Mouse (Mus musculus) gastrocnemius, adult 18-20 months (tissue): Measurements from ENCODE around the gene Cyba. TPM values are rescaled to one million over a fixed set of nuclear protein-coding genes. Genes with fewer than 3 reads are reported as not detected.

Source experiments
- DNase-seq: peaks from one replicate; pipeline ENCODE4 v3.0.0; 2021; ENCODE audit warnings: low spot score
- long read RNA-seq, 2 experiments: library from polyadenylated mRNA; stranded (forward); transcript quantifications; one replicate each; pipeline ENCODE4 v2.0.0; 2021
- total RNA-seq, 2 experiments: library from RNA; stranded (reverse); gene quantifications; 2 replicates each; pipeline ENCODE4 v1.2.3; 2021

The Cyba gene
- total RNA-seq = 1 to 10 TPM; 4.5 to 8.6 TPM
- long read RNA-seq, experiment 1, transcript Cyba-201 (6 exons, 744 nt) = major isoform, 13 of 14 reads
- long read RNA-seq, experiment 1, partial matches to known transcripts = 1 of 14 reads
- long read RNA-seq, experiment 1, other reads (novel, unspliced or antisense) = 0 of 14 reads
- long read RNA-seq, experiment 2, transcript Cyba-201 (6 exons, 744 nt) = major isoform, 6 of 8 reads
- long read RNA-seq, experiment 2, partial matches to known transcripts = 0 of 8 reads
- long read RNA-seq, experiment 2, other reads (novel, unspliced or antisense) = 2 of 8 reads

DNA sequence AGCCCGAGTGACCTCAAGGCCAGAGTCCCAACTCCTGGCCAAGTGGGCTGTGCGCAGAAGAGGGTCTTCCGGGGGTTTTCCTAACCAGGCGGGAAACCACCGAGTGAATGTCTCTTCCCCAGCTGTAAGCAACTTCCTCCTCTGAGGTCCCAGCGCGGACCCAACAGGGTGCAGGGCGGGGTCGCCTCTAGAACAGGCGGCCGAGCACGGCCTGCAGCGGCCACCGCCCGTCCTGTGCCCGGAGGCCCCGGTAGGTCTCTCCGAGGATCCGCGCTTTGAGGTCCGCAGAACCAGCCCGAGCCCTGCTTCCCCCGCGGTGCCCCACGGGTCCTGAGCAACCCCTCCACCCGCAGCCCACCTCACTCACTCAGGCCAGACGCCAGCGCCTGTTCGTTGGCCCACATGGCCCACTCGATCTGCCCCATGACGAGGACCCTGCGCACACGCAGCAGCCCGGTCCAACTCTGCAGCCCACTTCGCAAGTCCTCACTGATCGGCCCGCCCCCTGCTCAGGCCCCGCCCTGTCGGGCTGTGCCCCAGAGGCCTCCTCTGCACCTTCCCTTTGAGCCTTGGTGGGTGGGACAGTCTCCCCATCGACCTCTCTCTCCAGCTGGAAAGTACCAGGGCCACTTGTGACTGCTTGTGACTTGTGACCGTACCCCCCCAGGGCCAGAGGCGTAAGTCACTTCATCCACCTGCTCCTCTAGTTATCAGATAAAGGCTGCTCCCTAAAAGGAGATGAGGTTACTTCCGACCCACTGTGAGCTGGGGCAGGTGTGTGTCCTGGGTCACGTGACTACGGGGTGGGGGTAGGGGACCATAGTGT, at the start of gene Cyba:
TSS of gene Cyba (minus strand) at position 488 of the 826 bp plus-strand sequence.
- peak; percentile 70 for DNase-seq

DNA sequence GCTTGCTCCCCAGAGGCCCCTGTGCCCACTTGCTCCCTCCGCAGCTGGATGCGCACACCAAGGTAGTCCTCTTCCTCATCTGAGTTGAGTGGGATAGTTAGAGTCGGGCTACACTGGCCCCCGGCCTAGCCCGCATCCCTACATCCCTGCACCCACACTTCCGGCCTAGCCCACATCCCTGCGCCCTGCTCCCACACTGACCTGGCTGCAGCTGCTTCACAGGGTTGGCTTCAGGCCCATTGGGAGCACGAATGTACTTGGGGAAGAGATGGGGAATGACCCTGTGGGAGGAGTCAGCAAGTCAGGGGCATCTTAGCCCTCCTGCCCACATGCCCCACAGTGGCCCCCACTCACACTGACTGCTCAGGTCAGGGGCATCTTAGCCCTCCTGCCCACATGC, 49.7 kb upstream of the Cyba start:
- DNase-seq = no peak

DNA sequence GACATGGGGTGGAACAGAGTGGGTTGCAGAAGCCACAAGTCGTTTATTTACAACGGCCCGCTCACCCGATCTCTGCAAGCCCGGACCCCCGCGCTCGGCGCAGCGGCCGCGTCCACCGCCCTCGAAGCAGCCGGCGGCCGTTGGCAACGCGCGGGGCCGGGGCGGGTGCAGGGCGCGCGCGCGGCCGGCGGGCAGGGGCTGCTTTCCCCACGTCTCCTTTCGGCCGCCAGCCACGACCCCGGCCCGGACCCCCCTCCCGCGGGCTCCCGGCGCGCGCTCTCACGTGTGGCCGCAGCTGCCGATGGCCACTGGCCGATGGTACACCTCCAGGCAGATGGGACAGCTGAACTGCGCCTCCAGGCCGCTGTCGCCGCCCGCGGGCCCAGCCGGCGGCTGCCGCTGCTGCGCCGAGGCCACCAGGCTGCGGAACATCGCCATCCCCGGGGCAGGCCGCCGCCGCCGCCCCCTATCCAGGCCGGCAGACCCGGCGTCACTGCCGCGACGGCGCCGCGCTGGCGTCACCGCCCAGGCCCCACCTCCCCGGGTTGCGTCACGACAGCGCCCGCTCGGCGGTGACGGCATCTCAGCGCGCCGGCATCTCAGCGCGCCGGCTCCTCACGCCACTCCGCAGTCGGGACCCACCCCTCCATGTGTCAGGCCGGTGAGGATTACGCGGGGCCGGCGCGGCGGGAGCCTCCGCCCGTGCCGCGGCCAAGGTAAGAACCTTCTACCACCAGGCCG, 43.0 kb upstream of the Cyba start, which contains the start of the genes Rnf166 and Ctu2:
TSS of gene Rnf166 (minus strand) at position 485 of the 741 bp plus-strand sequence.
TSS of gene Ctu2 (plus strand) at position 564 of the 741 bp plus-strand sequence.
- peak; percentile 88 for DNase-seq

DNA sequence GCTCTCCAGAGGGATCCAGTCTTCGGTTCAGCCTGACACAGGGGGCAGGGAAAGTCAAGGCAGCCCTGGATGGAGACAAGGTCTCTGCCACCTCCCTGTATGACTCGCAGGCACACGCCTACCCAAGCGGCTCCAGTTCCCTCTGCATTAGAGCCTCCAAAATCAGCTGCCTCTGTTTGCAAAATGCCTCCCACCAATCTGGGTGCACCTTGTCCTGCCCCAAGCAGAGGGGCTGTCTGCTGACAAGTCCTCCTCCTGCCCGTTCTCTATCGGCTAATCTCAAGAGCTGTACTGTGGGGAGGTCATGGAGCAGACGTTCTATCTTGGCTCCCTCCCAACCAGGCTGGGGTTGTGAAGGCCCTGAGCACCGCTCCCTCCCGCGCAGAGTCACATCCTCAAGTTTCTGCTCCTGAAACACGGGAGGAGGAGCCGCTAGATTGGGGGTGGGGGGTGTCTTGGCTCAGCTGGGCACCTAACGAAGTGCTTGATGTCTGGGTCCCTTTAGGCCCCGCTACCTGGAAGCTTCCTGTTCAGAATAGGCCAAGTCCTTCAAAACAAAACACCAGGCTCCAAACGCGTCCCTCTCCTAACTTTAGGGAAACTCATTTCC, 42.3 kb upstream of the Cyba start:
- peak; percentile 32 for DNase-seq

DNA sequence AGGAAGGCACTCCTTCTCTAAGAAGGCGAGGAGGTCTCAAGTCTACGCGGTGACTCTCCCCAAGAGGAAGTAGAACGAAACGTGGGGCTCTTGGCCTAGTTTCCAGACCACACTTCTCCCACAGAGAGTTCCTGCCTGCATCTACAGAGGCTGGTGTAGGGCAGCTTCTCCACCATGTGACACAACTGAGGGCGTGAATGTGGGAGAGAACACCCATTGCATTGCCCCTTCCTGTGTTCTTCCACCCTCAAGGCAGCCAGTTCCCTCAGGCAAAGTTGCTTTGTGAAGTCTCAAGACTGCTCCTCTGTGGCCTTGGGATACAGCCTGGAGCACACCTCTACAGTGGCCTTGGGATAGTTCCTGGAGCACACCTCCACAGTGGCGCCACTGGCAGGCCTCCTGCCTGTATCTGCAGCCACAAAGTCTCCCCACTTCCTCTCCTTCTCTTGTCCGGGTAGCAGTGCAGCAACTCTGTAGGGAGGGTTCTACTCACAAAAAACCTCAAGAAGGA, 41.2 kb upstream of the Cyba start:
- DNase-seq = no peak

DNA sequence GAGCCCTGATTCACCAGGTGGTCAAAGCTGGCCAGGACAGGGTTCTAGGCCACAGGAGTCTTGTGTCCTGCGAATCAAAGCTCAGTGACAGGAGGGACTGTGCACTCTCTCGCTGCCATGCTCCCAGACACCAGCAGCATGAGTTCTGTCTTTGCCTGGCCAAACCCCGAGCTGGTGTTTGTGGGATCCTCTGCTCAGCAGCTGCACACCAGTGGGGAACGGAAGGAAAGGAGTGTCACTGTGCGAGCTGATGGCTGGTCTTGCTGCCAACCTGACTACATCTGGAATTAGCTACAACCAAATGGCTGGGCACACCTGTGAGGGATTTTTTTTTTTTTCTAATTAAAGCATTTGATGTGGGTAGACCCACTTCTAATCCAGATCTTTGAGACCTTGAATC, 38.0 kb upstream of the Cyba start:
- no peak for DNase-seq

DNA sequence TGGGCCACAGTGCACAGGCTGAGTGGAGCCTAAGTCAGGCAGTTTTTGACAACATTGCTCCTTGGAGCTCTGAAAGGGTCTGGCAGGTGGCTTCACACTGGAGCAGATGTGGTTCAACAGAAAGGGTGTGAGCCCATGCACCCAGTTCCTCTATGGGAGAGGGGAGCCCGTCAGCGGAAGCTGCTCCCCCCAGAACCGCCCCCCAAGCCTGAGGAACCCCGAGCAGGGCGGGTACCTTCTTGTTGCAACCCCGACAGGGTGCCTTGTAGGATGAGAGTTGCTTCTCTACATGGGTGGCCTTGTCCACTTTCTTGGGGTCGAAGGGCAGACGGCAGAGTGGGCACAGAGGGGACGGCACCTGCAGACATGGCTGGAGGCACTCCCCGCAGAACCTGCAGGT, 37.2 kb upstream of the Cyba start:
- no peak for DNase-seq

DNA sequence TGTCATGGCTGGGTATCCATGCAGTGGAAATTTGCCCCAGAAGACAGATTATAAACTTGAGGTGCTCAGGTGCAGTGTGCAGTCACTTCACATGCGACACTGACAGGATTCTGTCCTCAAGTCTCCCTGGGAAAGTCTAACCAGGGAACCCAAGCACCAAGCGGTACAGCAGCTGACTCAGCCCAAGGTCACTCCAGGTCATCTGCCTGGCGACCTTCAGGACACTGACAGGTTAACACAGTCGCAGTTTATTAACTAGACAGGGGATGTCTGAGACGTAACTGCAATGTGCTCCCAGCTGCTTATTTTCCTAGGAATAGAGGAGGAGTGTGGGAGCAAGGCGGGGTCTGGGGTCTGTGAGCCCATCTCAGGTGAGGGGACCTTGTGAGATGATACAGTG, 36.7 kb upstream of the Cyba start:
- no peak for DNase-seq

DNA sequence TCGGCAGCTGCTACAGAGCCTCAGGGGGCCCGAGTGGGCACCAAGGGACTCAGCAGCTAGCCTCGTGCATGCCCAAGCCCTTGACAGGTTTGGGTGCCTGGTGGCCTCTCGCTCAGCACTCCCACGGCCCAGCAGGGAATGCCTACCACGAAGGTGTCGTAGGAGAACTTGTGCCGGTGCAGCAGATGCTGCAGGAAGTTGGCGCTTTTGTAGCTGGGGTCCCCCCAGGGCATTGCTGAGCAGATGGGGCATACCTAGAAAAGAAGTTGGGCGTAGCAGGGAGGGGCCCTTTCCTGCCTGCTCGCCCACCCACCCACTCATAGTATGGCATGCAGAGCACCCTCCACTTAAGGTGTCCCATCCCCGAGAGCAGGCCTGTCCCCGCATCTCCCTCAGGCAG, 35.1 kb upstream of the Cyba start:
- no peak for DNase-seq

DNA sequence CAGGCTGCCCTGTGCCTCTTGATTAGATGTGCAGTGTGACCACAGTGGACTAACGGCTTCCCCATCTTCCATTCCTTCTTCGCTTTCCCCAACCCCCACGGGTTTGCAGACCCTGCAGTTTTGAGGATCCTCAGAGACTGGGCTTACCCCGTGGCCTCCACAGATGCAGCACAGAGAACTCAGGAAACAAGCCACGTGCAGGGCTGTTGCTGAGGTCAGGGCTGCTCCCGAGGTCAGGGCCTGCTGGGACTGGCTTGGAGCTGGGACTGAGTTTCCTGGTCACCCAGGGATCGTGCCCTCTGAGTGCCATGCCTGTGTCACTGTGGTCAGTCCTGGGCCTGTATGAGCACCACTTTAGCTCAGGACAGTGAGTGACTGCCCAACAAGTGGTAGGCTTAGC, 32.3 kb upstream of the Cyba start:
- no peak for DNase-seq

DNA sequence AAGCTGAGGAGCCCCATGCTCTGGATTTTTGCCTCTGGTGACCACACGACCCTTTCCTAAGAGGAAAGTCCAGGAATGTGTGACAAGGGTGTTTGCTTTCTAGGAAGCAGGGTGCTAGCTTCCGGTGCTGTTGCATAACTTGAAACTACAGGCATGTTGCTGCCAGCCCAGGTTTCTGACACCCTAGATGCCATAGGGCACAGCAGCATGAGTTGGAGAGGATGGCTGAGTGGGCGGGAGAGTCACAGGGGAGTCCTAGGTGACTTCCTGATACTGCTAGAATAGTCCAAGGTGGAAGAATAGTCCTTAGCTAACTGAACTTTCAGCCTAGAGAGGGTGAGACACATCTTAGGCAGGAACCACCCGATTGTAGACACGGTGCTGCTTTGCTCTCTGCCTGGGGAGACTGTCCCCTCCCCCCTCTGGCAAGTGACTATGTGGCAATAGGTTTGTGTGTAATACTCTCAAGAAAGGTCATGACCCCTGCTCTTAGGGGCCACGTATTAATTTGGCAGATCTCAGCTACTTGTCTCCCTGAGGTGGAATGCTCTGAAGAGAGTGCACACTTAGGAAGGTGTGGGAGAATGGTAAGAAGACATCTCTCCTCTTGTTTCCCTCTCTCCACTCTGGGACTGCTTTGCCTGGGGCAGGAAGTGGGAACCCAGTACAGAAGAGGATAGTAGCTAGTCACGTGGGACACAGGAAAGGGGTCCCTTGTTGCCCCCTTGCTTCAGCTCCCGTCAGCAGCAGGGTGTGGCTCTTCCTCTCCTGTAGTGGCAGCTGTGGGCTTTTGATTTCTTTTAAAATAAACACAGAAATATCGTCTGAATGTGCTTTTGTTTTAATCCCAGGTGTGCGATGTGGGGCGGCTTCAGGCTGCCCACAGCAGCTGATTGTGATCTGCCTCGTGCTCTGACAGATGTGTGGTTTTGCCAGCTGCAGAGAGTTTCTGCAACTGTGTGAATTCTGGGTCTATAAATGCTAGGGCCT, 31.2 kb upstream of the Cyba start:
- DNase-seq = no peak

DNA sequence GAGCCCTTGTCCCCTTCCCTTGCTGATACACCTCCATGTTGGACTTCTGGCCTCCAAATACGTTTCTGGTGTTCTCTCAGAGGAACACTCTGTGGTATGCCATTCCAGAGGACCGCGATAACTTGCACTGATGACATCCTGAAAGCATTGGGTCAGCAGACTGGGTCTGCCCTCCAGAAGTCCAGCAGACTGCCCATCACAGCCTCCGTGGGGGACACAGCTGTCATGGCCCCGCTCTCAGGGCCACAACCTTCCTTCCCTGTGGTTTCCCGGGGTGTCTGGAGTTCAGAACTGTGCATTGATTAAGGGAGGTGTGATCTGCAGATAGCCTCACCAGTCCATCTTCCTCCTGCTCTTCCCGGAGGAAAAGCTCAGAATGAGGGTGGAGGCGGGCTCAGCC, 29.8 kb upstream of the Cyba start:
- DNase-seq = no peak

DNA sequence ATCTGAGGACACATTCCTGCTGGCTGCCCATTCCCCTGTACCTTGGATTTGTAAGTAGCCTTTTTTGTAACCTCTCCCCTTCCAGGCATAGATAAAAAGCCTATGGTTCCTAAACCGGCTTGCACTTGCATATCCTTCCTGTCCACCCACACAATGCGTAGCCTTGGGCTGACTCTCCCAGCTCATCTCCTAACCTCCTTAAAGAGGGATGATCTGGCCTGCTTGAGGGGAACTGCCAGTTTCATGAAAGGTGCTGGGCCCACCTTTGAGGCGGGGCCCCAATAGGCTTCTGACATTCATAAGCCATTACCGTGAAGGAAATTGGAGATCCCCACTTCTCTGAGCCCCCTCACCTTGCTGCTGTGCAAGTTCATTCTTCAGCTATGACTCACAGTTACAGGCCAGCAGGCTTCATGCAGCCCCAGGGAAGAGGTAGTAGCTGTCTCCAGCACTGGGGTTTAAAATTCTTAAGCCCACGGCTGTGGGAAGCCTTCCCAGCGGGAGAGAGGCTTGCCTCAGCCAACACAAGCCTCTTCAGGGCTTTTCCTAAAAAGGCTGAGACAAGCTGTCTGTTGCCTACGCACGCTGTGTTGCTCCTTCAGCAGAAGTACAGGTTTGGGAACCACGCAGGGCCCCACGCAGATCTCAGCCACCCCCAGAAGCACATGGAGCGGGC, 28.9 kb upstream of the Cyba start:
- no peak for DNase-seq

DNA sequence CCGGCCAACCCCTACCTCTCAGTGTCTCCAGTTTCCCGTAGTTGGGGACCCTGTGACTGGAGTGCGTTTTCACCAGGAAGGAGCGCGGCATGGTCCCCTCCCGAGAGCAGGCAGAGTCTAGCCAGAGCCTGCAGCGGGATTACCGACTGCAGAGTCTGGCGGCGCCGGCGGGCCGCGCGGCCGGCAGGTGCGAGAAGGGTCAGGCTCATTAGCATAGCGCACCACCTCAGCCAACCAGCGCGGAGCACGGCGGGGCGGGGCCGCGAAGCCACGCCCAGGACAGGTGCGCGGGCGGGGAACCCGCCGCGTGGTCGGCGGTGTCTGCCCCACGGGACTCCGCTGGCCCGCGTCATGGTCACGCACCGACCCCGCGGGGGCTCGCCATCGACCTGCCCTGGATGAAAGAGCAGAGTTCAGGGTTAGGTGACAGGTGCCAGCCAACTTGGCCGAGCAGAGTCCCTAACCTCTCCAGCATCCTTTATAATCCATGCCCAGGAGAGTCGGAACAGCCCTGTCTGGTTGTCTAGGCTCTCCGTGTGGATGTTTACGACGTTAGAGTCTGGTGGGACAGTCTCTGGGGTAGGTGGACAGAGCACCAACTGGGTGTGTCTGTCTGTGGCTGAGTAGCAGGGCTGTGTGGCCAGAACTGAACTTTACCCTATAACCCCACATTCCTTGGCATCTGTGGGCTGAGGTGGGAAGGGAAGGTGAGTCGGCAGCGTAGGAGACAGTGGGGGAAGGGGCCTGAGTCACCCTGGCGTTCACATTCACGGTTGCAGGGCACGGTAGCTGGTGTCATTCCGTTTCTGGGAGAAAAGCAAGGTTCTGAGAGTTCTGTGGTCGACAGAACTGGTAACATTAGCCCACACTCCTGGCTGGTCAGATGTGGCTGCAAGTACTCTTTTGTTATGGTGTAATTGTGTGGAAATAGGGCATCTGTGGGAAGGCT, 28.1 kb upstream of the Cyba start, which contains the start of gene Snai3:
TSS of gene Snai3 (minus strand) at position 210 of the 949 bp plus-strand sequence.
- peak; percentile 74 for DNase-seq

DNA sequence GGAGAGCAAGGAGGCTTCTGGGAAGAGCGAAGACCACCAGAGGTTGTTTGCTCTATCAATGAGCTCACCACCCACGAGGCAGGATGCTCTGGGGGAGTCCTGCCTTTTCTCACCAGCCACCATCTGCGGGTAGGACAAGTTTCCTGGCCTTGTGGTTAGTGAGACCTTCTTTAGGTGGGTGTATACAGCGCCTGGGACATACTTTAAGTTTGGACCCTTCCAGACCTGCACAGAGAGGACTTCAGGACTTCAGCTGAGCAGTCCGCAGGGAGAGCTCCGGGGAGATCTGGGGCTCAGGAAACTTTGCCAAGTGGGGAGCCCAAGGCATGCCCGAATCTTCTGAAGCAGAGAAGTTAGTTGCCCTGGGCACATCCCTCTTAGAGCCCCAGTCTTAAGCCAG, 27.3 kb upstream of the Cyba start:
- DNase-seq = no peak

DNA sequence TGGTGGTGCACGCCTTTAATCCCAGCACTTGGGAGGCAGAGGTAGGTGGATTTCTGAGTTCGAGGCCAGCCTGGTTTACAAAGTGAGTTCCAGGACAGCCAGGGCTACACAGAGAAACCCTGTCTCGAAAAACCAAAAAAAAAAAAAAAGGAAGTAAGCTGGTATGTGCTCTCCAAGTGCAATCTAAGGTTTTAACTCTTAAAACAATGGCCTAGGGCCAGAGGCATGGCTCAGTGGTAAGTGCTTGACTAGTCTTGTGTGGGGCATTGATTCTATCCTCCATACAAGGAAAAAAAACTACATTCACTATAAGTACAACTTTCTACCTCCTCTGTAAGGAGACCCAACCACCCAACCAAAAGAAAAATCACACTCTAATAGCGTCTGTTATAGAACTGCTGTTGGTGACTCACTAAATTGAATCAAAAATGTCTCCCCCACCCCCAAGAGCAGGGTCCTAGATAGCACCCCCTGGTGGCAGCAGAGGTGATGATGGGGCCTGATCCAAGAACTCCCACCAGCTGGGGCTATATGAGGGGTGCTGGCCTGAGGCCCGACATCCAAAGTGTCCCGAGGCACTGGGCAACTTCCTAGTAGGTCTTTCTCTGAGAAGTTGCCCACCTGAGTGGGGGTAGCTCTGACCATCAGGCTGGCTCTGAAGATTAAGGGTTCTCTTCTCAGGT, 26.6 kb upstream of the Cyba start:
- DNase-seq = no peak

DNA sequence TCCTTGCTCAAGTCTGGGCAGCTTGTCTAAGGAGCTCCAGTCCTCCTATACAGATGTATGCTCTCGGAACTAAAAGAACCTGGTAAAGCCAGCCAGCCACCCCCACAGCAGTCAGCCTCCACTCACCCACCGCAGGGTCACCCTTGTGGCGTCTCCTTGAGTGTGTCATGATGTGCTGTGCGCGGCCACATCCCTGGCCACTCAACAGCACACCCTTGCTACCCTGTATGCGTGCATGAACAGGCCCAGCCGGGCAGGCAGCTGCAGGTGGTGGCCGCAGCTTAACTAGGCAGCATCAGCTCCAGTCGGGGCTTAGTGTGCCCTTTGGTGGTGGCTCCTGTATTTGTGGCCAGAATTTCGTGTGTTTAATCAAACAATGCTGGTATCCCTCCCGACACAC, 24.4 kb upstream of the Cyba start:
- no peak for DNase-seq

DNA sequence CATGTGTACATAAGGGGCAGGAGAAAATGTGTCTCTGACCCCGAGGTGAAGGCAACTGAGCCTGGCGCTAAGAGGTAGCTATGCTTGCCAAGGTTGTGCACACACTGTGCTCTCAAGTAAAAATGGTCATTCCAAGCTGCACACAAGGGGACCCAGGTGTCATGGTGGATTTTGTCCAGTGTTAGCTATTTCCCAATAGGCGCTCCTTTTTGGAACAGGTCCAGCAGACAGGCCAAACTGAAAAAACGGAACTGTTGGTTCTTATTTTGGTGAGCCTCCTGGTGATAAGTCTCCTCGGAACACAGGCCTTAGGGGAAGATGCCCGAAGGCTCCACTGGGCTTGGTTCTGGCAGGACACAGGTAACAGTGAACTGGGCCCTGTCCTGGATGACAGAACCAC, 21.7 kb upstream of the Cyba start:
- DNase-seq = no peak
